In the genomic region with DNA sequence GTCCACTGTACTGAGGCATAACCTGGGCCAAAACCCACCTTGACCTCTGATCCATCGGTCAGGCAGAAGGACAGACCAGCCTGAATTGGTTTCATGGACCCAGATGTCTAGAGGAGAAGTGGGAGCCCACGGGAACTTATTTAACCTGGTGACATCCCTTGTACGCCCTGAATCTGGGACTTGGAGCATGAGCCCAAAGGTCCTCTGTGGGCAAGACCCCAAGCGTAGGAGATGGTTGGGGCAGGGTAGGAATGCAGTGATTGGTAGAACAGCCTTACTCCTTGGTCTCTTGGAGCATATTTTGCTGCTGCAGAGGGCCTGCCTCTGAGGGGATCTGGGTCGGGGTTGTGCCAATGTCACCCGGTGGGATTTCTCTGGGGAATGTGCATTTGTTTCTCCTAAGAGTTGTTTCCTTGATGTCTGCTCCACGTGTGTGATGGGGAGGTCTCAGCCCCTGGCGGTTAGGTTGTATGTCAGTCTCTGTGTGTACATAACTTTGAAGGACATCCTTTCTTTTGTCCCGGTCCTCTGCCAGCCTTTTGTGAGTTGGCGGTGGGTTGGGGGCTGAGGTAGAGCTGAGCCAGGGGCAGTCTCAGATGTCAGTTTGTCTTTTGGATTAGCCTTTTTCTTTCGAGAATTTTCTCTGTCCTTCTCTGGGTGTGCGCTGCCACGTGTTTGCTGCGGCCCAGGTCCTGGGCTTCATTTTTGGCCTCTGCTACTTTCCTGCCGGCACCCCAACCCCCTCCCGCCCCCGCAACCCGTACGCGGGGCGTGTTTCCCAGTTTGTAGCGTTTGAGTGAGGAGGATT, we compare ENCODE assay signal across 10 mouse cellular contexts. TPM values are rescaled to one million over a fixed set of nuclear protein-coding genes. Genes with fewer than 3 reads are reported as not detected.
DNase-seq lines count a peak whose midpoint lies in the region; ATAC-seq and TF ChIP-seq lines count a peak whose summit lies in the region.
"Had no signal": no experiment of that assay in that cellular context is flagged by ENCODE, and none has a peak within 500 bp of the region (broad histone marks: within the 10 kb centered on the region; RNA-seq: fewer than 3 reads in every experiment).

No protein-coding gene starts in this region.

- DNase-seq in forebrain, embryonic 11.5 days (ENCODE audit: low spot score) = no peak
- no peak for DNase-seq in lung, postnatal 0 days (ENCODE audit: low spot score)
- no peak for DNase-seq in lung, postnatal 36 days
- no peak for DNase-seq in stomach, postnatal 0 days (ENCODE audit: low spot score)
- no peak for DNase-seq in frontal cortex, postnatal 14 days (ENCODE audit: low spot score in 2 of 2)
- no peak for DNase-seq in layer of hippocampus, postnatal 36 days
- DNase-seq: thymus, postnatal 25 days had no signal

- TF ChIP-seq CTCF in lung, postnatal 0 days (IDR thresholded peaks at IDR 0.05) = no peak
- no peak for TF ChIP-seq CTCF in stomach, postnatal 0 days (IDR thresholded peaks at IDR 0.05; ENCODE audit: low read depth)

- H3K27me3 ChIP-seq in forebrain, embryonic 13.5 days = peaks cover 100% of the 10 kb centered on the region
- H3K27me3 ChIP-seq in forebrain, embryonic 11.5 days (ENCODE audit: control insufficient read depth, insufficient read depth, low read length) = peaks cover 100% of the 10 kb centered on the region
- H3K27me3 ChIP-seq in lung, postnatal 0 days (replicated peaks; ENCODE audit: insufficient read depth, low read length) = peaks cover 100% of the 10 kb centered on the region
- peaks cover 100% of the 10 kb centered on the region for H3K27me3 ChIP-seq in limb, embryonic 15.5 days
- H3K27me3 ChIP-seq in stomach, postnatal 0 days (ENCODE audit: control insufficient read depth, insufficient read depth, low read length) = peaks cover 64% of the 10 kb centered on the region

- no peak overlapping the region for H3K4me2 ChIP-seq in forebrain, embryonic 13.5 days
- H3K4me2 ChIP-seq in forebrain, embryonic 11.5 days (ENCODE audit: low read depth, low read length, severe bottlenecking) = no peak overlapping the region
- H3K4me2 ChIP-seq in lung, postnatal 0 days (replicated peaks; ENCODE audit: low read depth, low read length) = peak overlapping the region; percentile 56; the same call in 1 of the 2 replicates
- H3K4me2 ChIP-seq in limb, embryonic 15.5 days = peak overlapping the region; percentile 62
- H3K4me2 ChIP-seq in stomach, postnatal 0 days (replicated peaks; ENCODE audit: low read depth) = no peak overlapping the region; the same call in 1 of the 2 replicates

- peaks cover 25% of the 10 kb centered on the region for H3K4me1 ChIP-seq in forebrain, embryonic 13.5 days
- peaks cover 12% of the 10 kb centered on the region for H3K4me1 ChIP-seq in forebrain, embryonic 11.5 days (replicated peaks; ENCODE audit: control insufficient read depth, insufficient read depth, low read length)
- H3K4me1 ChIP-seq in lung, postnatal 0 days (ENCODE audit: insufficient read depth, low read depth, low read length) = peaks cover 5% of the 10 kb centered on the region; the same call in 1 of the 2 replicates
- H3K4me1 ChIP-seq in limb, embryonic 15.5 days = peaks cover 32% of the 10 kb centered on the region
- no peaks in the 10 kb centered on the region for H3K4me1 ChIP-seq in stomach, postnatal 0 days (replicated peaks; ENCODE audit: control insufficient read depth, insufficient read depth)

- TF ChIP-seq EP300 in lung, postnatal 0 days (IDR thresholded peaks at IDR 0.05) = no peak
- TF ChIP-seq EP300 in stomach, postnatal 0 days (optimal IDR thresholded peaks at IDR 0.05) = no peak

- 2% methylated on average over 22 of the region's 22 CpGs for WGBS in forebrain, embryonic 13.5 days
- WGBS in forebrain, embryonic 11.5 days = 2% methylated on average over 22 of the region's 22 CpGs
- 4% methylated on average over 22 of the region's 22 CpGs for WGBS in lung, postnatal 0 days
- 3% methylated on average over 22 of the region's 22 CpGs for WGBS in limb, embryonic 15.5 days
- 7% methylated on average over 22 of the region's 22 CpGs for WGBS in stomach, postnatal 0 days

- H3K4me3 ChIP-seq in forebrain, embryonic 13.5 days = peak overlapping the region; percentile 29; the same call in 1 of the 2 replicates
- no peak overlapping the region for H3K4me3 ChIP-seq in forebrain, embryonic 11.5 days (ENCODE audit: low read depth, low read length)
- H3K4me3 ChIP-seq in lung, postnatal 0 days (ENCODE audit: low read depth, low read length) = peak overlapping the region; percentile 26; the same call in 1 of the 2 replicates
- H3K4me3 ChIP-seq in limb, embryonic 15.5 days = peak overlapping the region; percentile 38
- H3K4me3 ChIP-seq in stomach, postnatal 0 days (ENCODE audit: low read depth, low read length) = peak overlapping the region; percentile 35

- no peaks in the 10 kb centered on the region for H3K36me3 ChIP-seq in forebrain, embryonic 13.5 days (ENCODE audit: poor library complexity, severe bottlenecking)
- H3K36me3 ChIP-seq in forebrain, embryonic 11.5 days (ENCODE audit: control insufficient read depth, insufficient read depth, low read length) = no peaks in the 10 kb centered on the region
- no peaks in the 10 kb centered on the region for H3K36me3 ChIP-seq in lung, postnatal 0 days (ENCODE audit: insufficient read depth, low read length)
- no peaks in the 10 kb centered on the region for H3K36me3 ChIP-seq in limb, embryonic 15.5 days
- no peaks in the 10 kb centered on the region for H3K36me3 ChIP-seq in stomach, postnatal 0 days (ENCODE audit: control insufficient read depth, insufficient read depth, low read length)

- H3K9me3 ChIP-seq in forebrain, embryonic 13.5 days (replicated peaks) = no peaks in the 10 kb centered on the region
- H3K9me3 ChIP-seq in forebrain, embryonic 11.5 days (ENCODE audit: control insufficient read depth, low read length) = no peaks in the 10 kb centered on the region; the same call in 1 of the 2 replicates
- no peaks in the 10 kb centered on the region for H3K9me3 ChIP-seq in lung, postnatal 0 days (ENCODE audit: low read length)
- H3K9me3 ChIP-seq in limb, embryonic 15.5 days = no peaks in the 10 kb centered on the region
- peaks cover 3% of the 10 kb centered on the region; the same call in 1 of the 2 replicates for H3K9me3 ChIP-seq in stomach, postnatal 0 days (ENCODE audit: control insufficient read depth, low read length)

- no peak overlapping the region for H3K27ac ChIP-seq in forebrain, embryonic 13.5 days
- H3K27ac ChIP-seq in forebrain, embryonic 11.5 days (ENCODE audit: low read depth, low read length) = no peak overlapping the region
- H3K27ac ChIP-seq in lung, postnatal 0 days (ENCODE audit: low read length) = no peak overlapping the region
- no peak overlapping the region for H3K27ac ChIP-seq in limb, embryonic 15.5 days
- no peak overlapping the region for H3K27ac ChIP-seq in stomach, postnatal 0 days (replicated peaks)

- no peak for ATAC-seq in forebrain, embryonic 13.5 days
- ATAC-seq in forebrain, embryonic 11.5 days (replicated peaks; ENCODE audit: low FRiP score) = no peak
- no peak for ATAC-seq in lung, postnatal 0 days
- ATAC-seq in limb, embryonic 15.5 days (ENCODE audit: insufficient number of reproducible peaks, low FRiP score, low TSS enrichment, low read depth) = no peak
- no peak for ATAC-seq in stomach, postnatal 0 days (ENCODE audit: low FRiP score, low TSS enrichment)

- no peak overlapping the region for H3K9ac ChIP-seq in forebrain, embryonic 13.5 days
- no peak overlapping the region for H3K9ac ChIP-seq in forebrain, embryonic 11.5 days (ENCODE audit: low read length)
- H3K9ac ChIP-seq in lung, postnatal 0 days (replicated peaks; ENCODE audit: low read depth) = no peak overlapping the region
- no peak overlapping the region for H3K9ac ChIP-seq in limb, embryonic 15.5 days
- H3K9ac ChIP-seq in stomach, postnatal 0 days (ENCODE audit: low read length) = no peak overlapping the region

RNA-seq across cellular contexts. Expression of a gene that starts 2.1 kb away (rescaled TPM):
- not detected in 2 replicates for polyA plus RNA-seq in forebrain, embryonic 13.5 days (2015; fragmentation: Nextera tagmentation; extraction: Ambion mirVana)
- 0.44 and 0.55 TPM in 2 replicates for polyA plus RNA-seq in forebrain, embryonic 11.5 days (2014; fragmentation: Nextera tagmentation; extraction: Ambion mirVana)
- not detected in 2 replicates for polyA plus RNA-seq in lung, postnatal 0 days (2015; fragmentation: Nextera tagmentation; extraction: Ambion mirVana)
- polyA plus RNA-seq in limb, embryonic 15.5 days (2015; fragmentation: Nextera tagmentation; extraction: Ambion mirVana) = not detected in 2 replicates
- not detected in 2 replicates for polyA plus RNA-seq in stomach, postnatal 0 days (2015; fragmentation: Nextera tagmentation; extraction: Ambion mirVana)
- not detected for total RNA-seq in layer of hippocampus, postnatal 36 days (2021)
- polyA plus RNA-seq: liver, embryonic 16.5 days had no signal

Comparison
In these comparisons a context has a peak if more than half of its experiments do, and no peak if none do; other contexts are left out.
1. H3K4me2 ChIP-seq: peak in lung, postnatal 0 days (single experiment) and limb, embryonic 15.5 days (single experiment); none in forebrain, embryonic 13.5 days (single experiment), forebrain, embryonic 11.5 days (single experiment) and stomach, postnatal 0 days (single experiment).